Mouse (Mus musculus) hindbrain, embryonic 10.5 days (tissue): Measurements from ENCODE around the gene Hsdl2. TPM values are rescaled to one million over a fixed set of nuclear protein-coding genes. Genes with fewer than 3 reads are reported as not detected.
A peak's percentile ranks its signal among the peaks of the same experiment; 100 is the strongest.

Experiments
- DNase-seq: peaks from one replicate; pipeline ENCODE4 v3.0.0-alpha.2; 2017; ENCODE audit warnings: low spot score
- H3K27ac ChIP-seq: fragments of 300-500 bp; sonication (generic); 2 replicates; pipeline ENCODE4 v1.5.1; 2016; ENCODE audit warnings: mild to moderate bottlenecking, moderate library complexity
- H3K27me3 ChIP-seq: fragments of 300-500 bp; sonication (generic); 2 replicates; pipeline ENCODE4 v1.6.1; 2016; ENCODE audit warnings: mild to moderate bottlenecking; ENCODE audit not compliant: poor library complexity, insufficient read depth, severe bottlenecking
- H3K36me3 ChIP-seq: fragments of 300-500 bp; sonication (generic); 2 replicates; pipeline ENCODE4 v1.6.1; 2016; ENCODE audit warnings: mild to moderate bottlenecking, moderate library complexity
- H3K4me1 ChIP-seq: fragments of 300-500 bp; sonication (generic); replicated peaks from 2 replicates; pipeline ENCODE4 v1.6.1; 2016; ENCODE audit warnings: mild to moderate bottlenecking
- H3K4me3 ChIP-seq: fragments of 300-500 bp; sonication (generic); 2 replicates; pipeline ENCODE4 v1.5.1; 2016; ENCODE audit warnings: mild to moderate bottlenecking, moderate library complexity
- H3K9me3 ChIP-seq: fragments of 300-500 bp; sonication (generic); 2 replicates; pipeline ENCODE4 v1.6.1; 2016; ENCODE audit warnings: mild to moderate bottlenecking, moderate library complexity
- WGBS: fragments of 180-500 bp; shearing (Covaris S2); methylation state at CpG from one replicate; pipeline ENCODE4 v1.1.7; 2016; 5-methylcytosine and 5-hydroxymethylcytosine counted together
- polyA plus RNA-seq: library from polyadenylated mRNA; unstranded; fragments of >200 nt; fragmentation: Nextera tagmentation; extraction: Ambion mirVana; gene quantifications from 2 replicates; pipeline ENCODE4 v1.2.1, GENCODE M21; 2016

Hsdl2 gene
- 23.5 and 27.6 TPM in 2 replicates for polyA plus RNA-seq

- peak; percentile 98 for DNase-seq
- Histone ChIP-seq H3K9me3 (no peaks in the 10 kb centered on the region), H3K36me3 (no peaks in the 10 kb centered on the region), H3K27ac (peak within 1 kb of the TSS; percentile 88), H3K27me3 (no peaks in the 10 kb centered on the region), H3K4me1 (peaks cover 18% of the 10 kb centered on the region), H3K4me3 (peak within 1 kb of the TSS; percentile 72)
- WGBS: under 1% methylated on average over 61 of the region's 61 CpGs
Measured at GRCm38 (mm10) chr4:59581314-59582185, at the start of gene Hsdl2. Gene Hsdl2 (plus strand): TSS chr4:59581563.

DNA sequence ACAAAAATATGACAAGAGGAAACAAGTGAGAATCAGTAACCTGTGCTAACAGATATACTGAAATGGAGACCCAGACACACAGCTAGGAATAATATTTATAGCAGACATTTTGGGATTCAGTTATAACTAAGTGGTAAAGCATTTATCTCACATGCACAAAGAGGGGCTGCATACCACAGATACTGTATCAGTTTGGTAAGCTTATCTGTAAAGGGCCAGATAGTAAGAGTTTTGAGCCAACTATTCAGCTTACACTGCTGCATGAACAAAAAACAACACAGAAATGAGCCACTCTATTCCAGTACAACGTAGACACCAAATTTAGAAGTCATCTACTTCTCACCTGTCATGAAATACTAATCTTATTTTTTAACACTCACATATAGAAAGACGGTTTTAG, 48.1 kb upstream of the Hsdl2 start:
- no peak overlapping the region for H3K4me3 ChIP-seq
- H3K9me3 ChIP-seq: no peaks in the 10 kb centered on the region
- no peaks in the 10 kb centered on the region for H3K36me3 ChIP-seq
- 90% methylated on average over 2 of the region's 2 CpGs for WGBS
- no peaks in the 10 kb centered on the region for H3K4me1 ChIP-seq
- H3K27me3 ChIP-seq: no peaks in the 10 kb centered on the region
- no peak overlapping the region for H3K27ac ChIP-seq
- DNase-seq: no peak

- H3K27ac ChIP-seq: no peak overlapping the region
- no peaks in the 10 kb centered on the region for H3K36me3 ChIP-seq
- no peak for DNase-seq
- no peaks in the 10 kb centered on the region for H3K9me3 ChIP-seq
- H3K4me3 ChIP-seq: no peak overlapping the region
- no peaks in the 10 kb centered on the region for H3K4me1 ChIP-seq
- H3K27me3 ChIP-seq: no peaks in the 10 kb centered on the region
Measured at GRCm38 (mm10) chr4:59535624-59536023, 45.7 kb upstream of the Hsdl2 start.

GRCm38 (mm10) chr4:59536281-59536680, 45.1 kb upstream of the Hsdl2 start:
- H3K9me3 ChIP-seq: no peaks in the 10 kb centered on the region
- no peaks in the 10 kb centered on the region for H3K27me3 ChIP-seq
- 98% methylated on average over 1 of the region's 1 CpGs for WGBS
- no peaks in the 10 kb centered on the region for H3K4me1 ChIP-seq
- H3K36me3 ChIP-seq: no peaks in the 10 kb centered on the region
- no peak for DNase-seq
- no peak overlapping the region for H3K27ac ChIP-seq
- no peak overlapping the region for H3K4me3 ChIP-seq

DNA sequence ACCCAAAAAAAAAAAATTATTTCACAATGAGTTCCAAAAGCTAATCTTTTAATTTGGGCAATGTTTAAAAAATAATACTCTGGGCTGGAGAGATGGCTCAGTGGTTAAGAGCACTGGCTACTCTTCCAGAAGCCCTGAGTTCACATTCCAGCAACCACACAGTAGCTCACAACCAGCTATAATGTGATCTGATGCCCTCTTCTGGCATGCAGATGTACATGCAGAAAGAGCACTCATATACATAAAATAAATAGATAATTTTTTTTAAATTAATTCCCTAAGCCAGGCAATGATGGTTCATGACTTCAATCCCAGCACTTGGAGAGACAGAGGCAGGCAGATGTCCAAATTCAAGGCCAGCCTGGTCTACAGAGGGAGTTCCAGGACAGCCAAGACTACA, 38.4 kb upstream of the Hsdl2 start:
- no peak for DNase-seq
- H3K27ac ChIP-seq: no peak overlapping the region
- H3K4me1 ChIP-seq: peaks cover 17% of the 10 kb centered on the region; the same call in 1 of the 2 replicates
- H3K9me3 ChIP-seq: no peaks in the 10 kb centered on the region
- no peaks in the 10 kb centered on the region for H3K27me3 ChIP-seq
- H3K36me3 ChIP-seq: no peaks in the 10 kb centered on the region
- H3K4me3 ChIP-seq: no peak overlapping the region

DNA sequence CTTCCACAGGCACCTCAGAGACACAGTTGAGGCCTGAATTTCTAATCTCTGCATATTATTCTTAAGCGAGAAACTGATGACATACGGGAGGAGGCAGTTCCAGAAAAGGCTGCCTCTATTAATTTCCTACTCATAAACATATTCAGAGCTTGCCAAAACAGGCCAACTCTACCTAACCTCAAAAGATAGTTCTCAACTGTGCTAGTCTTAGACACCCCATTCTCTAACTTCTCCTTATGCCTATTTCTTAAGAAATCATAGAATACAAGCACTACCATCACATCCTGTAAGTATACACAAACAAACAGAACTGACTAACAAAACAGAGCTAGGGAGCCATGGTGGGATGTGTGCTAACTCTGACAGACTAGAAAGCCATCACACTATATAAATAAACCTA, 36.7 kb upstream of the Hsdl2 start:
- Histone ChIP-seq H3K36me3 (no peaks in the 10 kb centered on the region), H3K27ac (no peak overlapping the region), H3K4me3 (no peak overlapping the region), H3K4me1 (peaks cover 30% of the 10 kb centered on the region; the same call in 1 of the 2 replicates), H3K9me3 (no peaks in the 10 kb centered on the region), H3K27me3 (no peaks in the 10 kb centered on the region)
- DNase-seq: no peak
- WGBS: 85% methylated on average over 2 of the region's 2 CpGs

DNA sequence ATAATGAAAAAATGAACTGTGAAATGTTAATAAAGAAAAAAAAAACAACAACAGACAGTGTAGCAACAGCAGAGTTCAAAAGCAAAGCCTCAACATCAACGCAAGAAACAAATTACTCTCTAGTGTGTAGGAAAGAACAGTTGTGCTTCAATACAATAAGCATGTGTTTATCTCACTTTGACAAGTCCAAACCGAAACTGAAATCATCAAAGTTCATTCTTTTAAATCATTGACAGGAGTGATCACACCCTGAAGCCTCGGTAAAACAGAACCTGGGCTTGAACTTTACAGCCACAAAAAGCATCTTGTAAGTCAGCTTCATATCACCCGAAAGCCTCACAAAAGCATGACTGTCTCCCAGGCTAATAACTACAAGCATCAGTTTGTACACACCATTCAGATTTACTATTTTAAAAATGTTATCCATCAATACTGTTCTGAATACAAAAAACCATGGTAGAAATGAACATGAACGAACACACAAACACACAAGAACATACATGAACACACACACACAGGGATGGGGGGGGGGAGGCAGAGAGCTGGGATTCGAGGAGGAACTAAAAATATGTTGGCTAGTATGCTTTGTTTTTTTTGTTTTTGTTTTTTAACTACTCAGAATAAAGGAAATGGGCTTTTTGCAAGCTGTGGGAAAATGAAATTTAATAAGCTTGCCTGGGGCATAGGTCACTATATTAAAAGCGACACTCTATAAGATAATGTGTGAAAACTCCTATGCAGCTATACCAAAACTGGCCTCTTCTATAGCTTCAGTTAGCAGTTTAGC, 34.9 kb upstream of the Hsdl2 start:
- Histone ChIP-seq H3K36me3 (no peaks in the 10 kb centered on the region), H3K4me1 (peaks cover 34% of the 10 kb centered on the region; the same call in 1 of the 2 replicates), H3K9me3 (no peaks in the 10 kb centered on the region), H3K27me3 (peaks cover 4% of the 10 kb centered on the region; the same call in 1 of the 2 replicates), H3K4me3 (no peak overlapping the region), H3K27ac (no peak overlapping the region)
- DNase-seq: no peak
- WGBS: 73% methylated on average over 7 of the region's 7 CpGs

- 30% methylated on average over 11 of the region's 11 CpGs for WGBS
- H3K4me3 ChIP-seq: peak overlapping the region; percentile 86
- peak; percentile 5 for DNase-seq
Measured at GRCm38 (mm10) chr4:59547136-59547889, 34.0 kb upstream of the Hsdl2 start.

DNA sequence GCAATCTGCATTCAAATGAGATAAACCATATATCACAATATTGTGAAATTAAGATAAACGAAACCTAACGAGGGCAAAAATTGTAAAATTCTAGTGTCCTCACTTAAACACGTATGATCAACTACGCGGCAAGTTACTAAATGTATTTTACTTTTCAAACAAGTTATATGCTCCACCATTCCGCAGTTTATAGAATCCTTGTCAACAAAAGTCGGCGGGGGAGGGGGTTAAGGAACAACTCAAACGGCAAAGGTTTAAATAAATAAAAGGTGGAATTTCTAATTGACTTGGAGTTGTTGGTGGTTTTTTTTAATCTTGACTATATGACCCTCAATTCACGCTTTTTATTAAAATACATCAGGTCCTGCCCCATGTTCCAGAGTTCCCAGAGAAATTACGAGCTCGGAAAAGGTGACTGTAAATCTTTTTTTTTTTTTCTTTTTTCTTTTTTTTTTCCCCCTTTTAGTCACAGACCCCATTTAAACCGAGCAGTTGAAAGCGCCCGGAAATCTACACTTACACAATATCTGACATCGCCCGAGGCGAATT, 33.3 kb upstream of the Hsdl2 start:
- WGBS: 5% methylated on average over 18 of the region's 18 CpGs
- Histone ChIP-seq H3K4me3 (peak overlapping the region; percentile 86), H3K9me3 (no peaks in the 10 kb centered on the region), H3K36me3 (no peaks in the 10 kb centered on the region), H3K4me1 (peaks cover 34% of the 10 kb centered on the region; the same call in 1 of the 2 replicates), H3K27ac (peak overlapping the region; percentile 94), H3K27me3 (peaks cover 4% of the 10 kb centered on the region; the same call in 1 of the 2 replicates)
- DNase-seq: no peak

More at GRCm38 (mm10) chr4:59547136-59547889, 34.0 kb upstream of the Hsdl2 start:
- H3K36me3 ChIP-seq: no peaks in the 10 kb centered on the region
- peaks cover 4% of the 10 kb centered on the region; the same call in 1 of the 2 replicates for H3K27me3 ChIP-seq
- H3K4me1 ChIP-seq: peaks cover 34% of the 10 kb centered on the region; the same call in 1 of the 2 replicates
- H3K27ac ChIP-seq: no peak overlapping the region
- no peaks in the 10 kb centered on the region for H3K9me3 ChIP-seq

DNA sequence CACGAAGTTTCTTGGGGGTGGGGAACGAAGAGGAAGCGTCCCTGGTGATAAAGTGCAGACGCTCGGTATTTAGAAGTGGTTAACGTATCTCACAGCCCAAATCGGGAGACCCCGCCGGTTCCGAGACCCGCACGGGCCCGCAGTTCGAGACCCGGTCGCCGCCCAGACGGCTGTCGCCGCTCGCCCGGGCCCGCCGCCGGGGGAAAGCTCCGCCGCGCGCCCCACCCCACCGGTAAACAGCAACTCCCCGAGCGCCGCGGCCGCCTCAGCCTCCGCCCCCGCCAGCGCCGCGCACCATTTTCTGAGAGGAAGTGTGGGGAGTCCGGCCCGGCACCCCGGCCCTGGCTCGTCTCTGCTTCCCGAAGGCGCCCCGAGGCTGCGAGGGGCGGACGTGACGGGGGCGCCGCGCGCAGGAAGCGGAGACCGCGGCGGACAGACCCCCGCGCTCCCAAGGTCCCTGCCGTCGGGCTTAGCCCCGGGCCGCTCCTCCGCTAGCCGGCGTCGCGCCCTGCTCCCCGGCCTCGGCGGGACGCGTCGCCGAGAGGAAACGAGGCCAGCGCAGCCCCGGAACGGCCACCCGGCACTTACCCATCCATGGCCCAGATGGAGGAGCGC, 32.7 kb upstream of the Hsdl2 start:
- WGBS: under 1% methylated on average over 82 of the region's 83 CpGs
- H3K9me3 ChIP-seq: no peaks in the 10 kb centered on the region
- H3K36me3 ChIP-seq: no peaks in the 10 kb centered on the region
- peaks cover 4% of the 10 kb centered on the region; the same call in 1 of the 2 replicates for H3K27me3 ChIP-seq
- H3K4me3 ChIP-seq: peak overlapping the region; percentile 86
- DNase-seq: no peak
- H3K4me1 ChIP-seq: peaks cover 34% of the 10 kb centered on the region; the same call in 1 of the 2 replicates
- H3K27ac ChIP-seq: peak overlapping the region; percentile 94

DNA sequence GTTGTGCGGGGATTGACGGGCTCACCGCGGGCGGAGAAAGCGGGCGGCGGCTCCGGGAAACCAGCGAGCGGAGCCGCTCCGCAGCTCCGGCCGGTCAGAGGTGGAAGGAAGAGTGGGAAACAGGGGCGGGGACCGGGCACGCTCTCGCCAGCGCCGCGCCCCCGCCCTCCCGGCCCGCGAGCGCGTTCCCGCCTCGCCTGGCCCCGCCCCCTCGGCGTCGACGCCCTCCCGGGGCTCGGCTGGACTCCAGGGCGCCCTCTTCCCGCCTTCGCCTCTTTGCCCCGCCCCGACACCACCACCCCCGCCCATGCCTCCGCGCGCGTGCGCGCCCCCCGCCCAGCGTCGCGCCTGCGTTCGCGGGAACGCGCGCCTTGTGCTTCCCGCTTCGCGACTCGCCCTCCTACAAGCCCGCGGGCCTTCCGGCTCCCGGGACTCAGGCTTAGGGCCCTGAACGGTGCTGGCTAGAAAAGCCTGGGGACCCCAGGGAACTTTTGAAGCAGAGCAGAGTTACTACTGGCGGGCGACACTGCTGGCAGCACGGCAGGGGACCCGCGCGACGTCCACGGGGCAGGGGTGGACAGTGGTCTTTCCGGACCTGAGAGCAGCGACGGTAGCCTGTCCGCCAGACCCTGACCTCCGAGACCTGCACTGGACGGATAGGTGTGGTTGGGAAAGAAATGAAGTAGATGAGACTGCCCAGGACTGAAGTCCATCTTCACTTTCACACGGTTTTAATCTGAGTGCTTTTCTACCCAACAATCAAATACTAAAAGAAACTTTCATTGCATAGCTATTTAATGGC, 32.0 kb upstream of the Hsdl2 start, which contains the start of gene Ptbp3:
TSS of gene Ptbp3 (minus strand) at position 190 of the 802 bp plus-strand sequence.
- DNase-seq: peak; percentile 96
- H3K27me3 ChIP-seq: peaks cover 4% of the 10 kb centered on the region; the same call in 1 of the 2 replicates
- no peaks in the 10 kb centered on the region for H3K9me3 ChIP-seq
- H3K4me3 ChIP-seq: peak within 1 kb of the TSS; percentile 86
- no peaks in the 10 kb centered on the region for H3K36me3 ChIP-seq
- peak within 1 kb of the TSS; percentile 94 for H3K27ac ChIP-seq
- under 1% methylated on average over 82 of the region's 83 CpGs for WGBS
- H3K4me1 ChIP-seq: peaks cover 34% of the 10 kb centered on the region; the same call in 1 of the 2 replicates
